Mouse (Mus musculus): ENCODE data around the gene Ddx60. TPM values are rescaled to one million over a fixed set of nuclear protein-coding genes. Genes with fewer than 3 reads are reported as not detected.
"Not testable (repeated sequence)": the region's sequence is repeated elsewhere in the genome, so short reads cannot be mapped to it uniquely, and the experiment has no call there.

The Ddx60 gene
- total RNA-seq, 1 experiment from 2014 or later = 17.5 TPM

DNA sequence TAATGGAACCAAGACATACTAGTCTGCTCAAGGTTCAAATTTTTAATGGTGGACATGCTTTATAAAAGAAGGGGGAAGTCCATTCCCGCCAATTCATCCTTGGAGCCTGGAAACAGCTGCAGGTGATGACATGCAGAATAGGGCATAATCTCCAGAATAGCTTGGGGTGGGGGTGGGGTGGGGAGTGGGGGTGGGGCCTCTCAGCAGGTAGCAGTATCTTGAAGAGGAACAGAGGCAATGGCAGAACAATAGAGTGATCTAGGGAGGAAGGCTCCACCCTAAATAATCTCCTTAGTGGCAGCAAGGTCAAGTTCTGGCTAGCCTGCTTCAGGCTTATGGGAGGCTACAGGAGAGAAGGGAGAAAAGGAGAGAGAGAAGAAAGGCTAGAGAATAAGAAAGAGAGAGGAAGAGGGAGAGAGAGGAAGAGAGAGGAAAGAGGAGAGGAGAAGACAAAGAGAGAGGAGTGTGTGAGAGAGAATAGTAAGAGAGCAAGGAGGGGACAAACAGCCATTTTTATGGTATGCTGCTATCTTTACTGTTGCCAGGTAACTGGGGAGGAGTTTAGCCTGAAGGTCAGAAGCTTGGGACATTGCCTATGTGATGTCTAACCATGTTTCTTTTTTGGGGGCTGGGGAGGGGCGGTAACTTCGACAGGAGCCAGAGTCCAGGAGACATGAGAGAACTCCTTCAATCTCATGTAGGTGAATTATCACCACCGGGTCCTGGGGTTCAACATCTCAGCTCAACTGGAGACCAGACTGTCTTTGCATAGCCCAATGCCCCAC, 36.9 kb downstream of the Ddx60 start:
- ATAC-seq (replicated peaks in 1 of 2; ENCODE audit: insufficient read depth in 1 of 2, low FRiP score in 2 of 2, low TSS enrichment in 1 of 2, low read depth in 1 of 2, poor library complexity in 2 of 2, severe bottlenecking in 2 of 2) = not testable (repeated sequence)

- no peak for ATAC-seq (replicated peaks in 1 of 2; ENCODE audit: insufficient read depth in 1 of 2, low FRiP score in 2 of 2, low TSS enrichment in 1 of 2, low read depth in 1 of 2, poor library complexity in 2 of 2, severe bottlenecking in 2 of 2)
Observed at GRCm38 (mm10) chr8:61969581-61969980, 41.7 kb downstream of the Ddx60 start.

GRCm38 (mm10) chr8:61984941-61985340, 57.1 kb downstream of the Ddx60 start:
- no peak for ATAC-seq (replicated peaks in 1 of 2; ENCODE audit: insufficient read depth in 1 of 2, low FRiP score in 2 of 2, low TSS enrichment in 1 of 2, low read depth in 1 of 2, poor library complexity in 2 of 2, severe bottlenecking in 2 of 2)

GRCm38 (mm10) chr8:61985703-61986475, 58.0 kb downstream of the Ddx60 start:
- ATAC-seq (replicated peaks in 1 of 2; ENCODE audit: insufficient read depth in 1 of 2, low FRiP score in 2 of 2, low TSS enrichment in 1 of 2, low read depth in 1 of 2, poor library complexity in 2 of 2, severe bottlenecking in 2 of 2) = no peak

GRCm38 (mm10) chr8:61989464-61989863, 61.6 kb downstream of the Ddx60 start:
- ATAC-seq (replicated peaks in 1 of 2; ENCODE audit: insufficient read depth in 1 of 2, low FRiP score in 2 of 2, low TSS enrichment in 1 of 2, low read depth in 1 of 2, poor library complexity in 2 of 2, severe bottlenecking in 2 of 2) = no peak

- no peak for ATAC-seq (replicated peaks in 1 of 2; ENCODE audit: insufficient read depth in 1 of 2, low FRiP score in 2 of 2, low TSS enrichment in 1 of 2, low read depth in 1 of 2, poor library complexity in 2 of 2, severe bottlenecking in 2 of 2)
Observed at GRCm38 (mm10) chr8:61992796-61993195, 64.9 kb downstream of the Ddx60 start.

DNA sequence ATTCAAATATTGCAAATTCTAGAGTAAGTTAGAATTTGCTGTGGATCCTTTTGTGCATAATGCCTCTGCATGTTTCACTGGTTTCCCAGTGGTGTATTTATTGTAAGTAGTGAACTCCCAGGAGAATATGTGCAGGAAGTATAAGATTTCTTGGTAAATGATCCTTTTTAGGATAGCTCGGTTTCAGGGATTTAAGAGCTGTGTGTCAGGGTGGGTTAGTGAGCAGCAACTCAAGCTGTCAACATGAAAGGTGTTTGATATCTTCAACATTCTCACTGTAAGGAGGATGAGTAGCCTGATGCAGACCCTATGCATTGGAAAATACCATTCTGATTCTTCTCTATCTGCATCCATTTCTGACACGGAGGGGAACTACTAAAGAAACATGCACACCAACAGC, 69.2 kb downstream of the Ddx60 start:
- no peak for ATAC-seq (replicated peaks in 1 of 2; ENCODE audit: insufficient read depth in 1 of 2, low FRiP score in 2 of 2, low TSS enrichment in 1 of 2, low read depth in 1 of 2, poor library complexity in 2 of 2, severe bottlenecking in 2 of 2)

GRCm38 (mm10) chr8:62014166-62014565, 86.3 kb downstream of the Ddx60 start:
- ATAC-seq (replicated peaks in 1 of 2; ENCODE audit: insufficient read depth in 1 of 2, low FRiP score in 2 of 2, low TSS enrichment in 1 of 2, low read depth in 1 of 2, poor library complexity in 2 of 2, severe bottlenecking in 2 of 2) = peak; percentile 65 to 91; a peak in 3 of 4 replicates

GRCm38 (mm10) chr8:62014582-62014981, 86.7 kb downstream of the Ddx60 start:
- ATAC-seq (replicated peaks in 1 of 2; ENCODE audit: insufficient read depth in 1 of 2, low FRiP score in 2 of 2, low TSS enrichment in 1 of 2, low read depth in 1 of 2, poor library complexity in 2 of 2, severe bottlenecking in 2 of 2) = peak in 1 of 2 experiments; percentile 74; a peak in 1 of 4 replicates

DNA sequence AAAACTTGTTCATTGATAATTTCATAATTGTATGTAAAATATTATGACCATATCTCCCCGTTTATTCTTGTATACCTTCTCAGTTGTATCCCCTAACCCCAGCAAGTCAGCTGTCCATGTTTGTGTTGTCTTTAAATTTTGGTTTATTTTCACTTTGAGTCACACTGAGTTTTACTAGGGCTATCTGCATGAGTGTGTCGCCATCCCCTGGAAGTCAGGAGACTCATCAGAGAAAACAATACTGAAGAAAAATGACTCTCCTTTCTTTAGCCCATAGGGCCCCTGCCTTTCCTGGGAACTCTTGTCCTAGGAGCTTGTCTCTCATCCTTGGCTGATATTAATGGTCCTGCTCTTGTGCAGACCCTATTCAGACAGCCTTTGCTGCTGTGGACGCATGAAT, 106.5 kb downstream of the Ddx60 start:
- no peak for ATAC-seq (replicated peaks in 1 of 2; ENCODE audit: insufficient read depth in 1 of 2, low FRiP score in 2 of 2, low TSS enrichment in 1 of 2, low read depth in 1 of 2, poor library complexity in 2 of 2, severe bottlenecking in 2 of 2)

DNA sequence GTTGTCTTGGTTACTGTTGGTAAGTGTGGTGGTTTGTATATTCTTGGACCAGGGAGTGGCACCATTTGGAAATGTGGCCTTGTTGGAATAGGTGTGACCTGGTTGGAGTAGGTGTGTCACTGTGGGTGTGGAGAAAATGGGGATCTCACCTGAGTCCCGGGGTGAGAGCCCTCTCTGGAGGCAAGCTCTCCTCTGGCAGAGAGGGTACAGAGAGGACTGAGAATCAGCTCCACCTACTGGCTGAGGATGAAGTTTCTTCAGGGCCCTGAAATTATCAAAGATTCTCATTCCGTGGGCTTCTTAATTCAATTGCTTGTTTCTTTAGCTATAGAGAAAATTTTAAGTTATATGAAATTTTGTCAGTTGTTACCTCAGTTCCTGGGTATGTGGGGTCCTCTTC, 118.9 kb downstream of the Ddx60 start:
- peak; percentile 68 to 69; a peak in 3 of 4 replicates for ATAC-seq (replicated peaks in 1 of 2; ENCODE audit: insufficient read depth in 1 of 2, low FRiP score in 2 of 2, low TSS enrichment in 1 of 2, low read depth in 1 of 2, poor library complexity in 2 of 2, severe bottlenecking in 2 of 2)

GRCm38 (mm10) chr8:62060357-62060756, 132.5 kb downstream of the Ddx60 start:
- ATAC-seq (replicated peaks in 1 of 2; ENCODE audit: insufficient read depth in 1 of 2, low FRiP score in 2 of 2, low TSS enrichment in 1 of 2, low read depth in 1 of 2, poor library complexity in 2 of 2, severe bottlenecking in 2 of 2) = no peak

DNA sequence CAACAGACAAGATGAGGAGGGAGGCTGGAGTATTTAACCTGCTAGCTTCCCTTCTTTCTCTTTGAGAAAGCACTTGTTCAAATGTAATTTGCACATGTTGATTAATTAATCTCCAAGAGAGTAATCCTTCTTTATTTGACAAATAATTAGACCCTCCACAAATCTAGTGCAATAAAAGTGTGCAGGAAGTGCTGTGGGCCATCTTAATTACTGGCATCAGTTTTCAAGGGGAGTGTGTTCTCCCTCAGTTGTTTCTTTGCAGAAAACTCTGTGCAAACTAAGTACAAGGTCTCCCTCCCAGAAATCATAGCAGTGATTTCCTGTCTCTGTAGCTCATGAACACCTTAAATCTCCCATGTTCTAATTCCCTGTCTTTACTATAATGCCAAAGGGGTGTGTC, 140.4 kb downstream of the Ddx60 start:
- ATAC-seq (replicated peaks in 1 of 2; ENCODE audit: insufficient read depth in 1 of 2, low FRiP score in 2 of 2, low TSS enrichment in 1 of 2, low read depth in 1 of 2, poor library complexity in 2 of 2, severe bottlenecking in 2 of 2) = no peak

GRCm38 (mm10) chr8:62080195-62080802, 152.4 kb downstream of the Ddx60 start:
- ATAC-seq (replicated peaks in 1 of 2; ENCODE audit: insufficient read depth in 1 of 2, low FRiP score in 2 of 2, low TSS enrichment in 1 of 2, low read depth in 1 of 2, poor library complexity in 2 of 2, severe bottlenecking in 2 of 2) = peak; percentile 45 to 46; a peak in 1 of 4 replicates

DNA sequence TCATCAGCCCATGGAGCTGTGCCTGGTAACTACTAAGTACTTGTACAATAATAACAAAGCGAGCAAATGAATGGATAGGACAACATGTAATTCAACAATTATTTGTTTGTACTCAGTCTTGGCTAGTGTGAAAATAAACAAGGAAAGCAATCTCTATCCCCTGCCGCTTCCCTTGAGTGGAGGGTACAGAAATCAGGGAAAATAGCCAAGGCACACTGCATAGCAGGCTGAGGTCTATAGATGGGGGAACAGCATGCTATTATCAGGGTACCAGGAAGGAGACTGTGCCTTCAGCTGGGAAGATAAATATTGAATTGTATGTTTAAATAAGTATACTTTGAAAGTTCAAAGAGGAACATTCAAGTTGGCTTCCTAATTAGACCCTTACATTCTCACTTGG, 153.9 kb downstream of the Ddx60 start:
- ATAC-seq (replicated peaks in 1 of 2; ENCODE audit: insufficient read depth in 1 of 2, low FRiP score in 2 of 2, low TSS enrichment in 1 of 2, low read depth in 1 of 2, poor library complexity in 2 of 2, severe bottlenecking in 2 of 2) = no peak
